Mouse (Mus musculus) heart, postnatal 0 days (tissue): Measurements from ENCODE around the gene Ric1. TPM values are rescaled to one million over a fixed set of nuclear protein-coding genes. Genes with fewer than 3 reads are reported as not detected.

ENCODE experiments used
- ATAC-seq: fragments of 200-750 bp; cut with Nextera tagmentation; 2 replicates; pipeline ENCODE4 v1.8.0; 2017; ENCODE audit warnings: low read depth, moderate number of reproducible peaks, moderate library complexity; ENCODE audit not compliant: insufficient read depth
- DNase-seq: peaks from one replicate; pipeline ENCODE4 v3.0.0-alpha.2; 2016; ENCODE audit warnings: low spot score
- H3K27ac ChIP-seq: fragments of 300-500 bp; sonication (generic); 2 replicates; pipeline ENCODE4 v1.5.1; 2014; ENCODE audit warnings: low read depth, mild to moderate bottlenecking
- H3K27me3 ChIP-seq: fragments of 300-500 bp; sonication (generic); 2 replicates; pipeline ENCODE4 v1.6.1; 2014; ENCODE audit warnings: low read length, mixed read lengths; ENCODE audit not compliant: control insufficient read depth, insufficient read depth
- H3K36me3 ChIP-seq: fragments of 300-500 bp; sonication (generic); replicated peaks from 2 replicates; pipeline ENCODE4 v1.6.1; 2014; ENCODE audit warnings: low read length, mixed read lengths; ENCODE audit not compliant: control insufficient read depth, insufficient read depth
- H3K4me1 ChIP-seq: fragments of 300-500 bp; sonication (generic); 2 replicates; pipeline ENCODE4 v1.6.1; 2014; ENCODE audit warnings: antibody characterized with exemption; ENCODE audit not compliant: control insufficient read depth, insufficient read depth
- H3K4me2 ChIP-seq: fragments of 300-500 bp; sonication (generic); 2 replicates; pipeline ENCODE4 v1.6.1; 2014; ENCODE audit warnings: low read depth, mild to moderate bottlenecking, low read length, moderate library complexity
- H3K4me3 ChIP-seq: fragments of 300-500 bp; sonication (generic); 2 replicates; pipeline ENCODE4 v1.5.1; 2014; ENCODE audit warnings: low read depth, low read length
- H3K9ac ChIP-seq: fragments of 300-500 bp; sonication (generic); replicated peaks from 2 replicates; pipeline ENCODE4 v1.6.1; 2014; ENCODE audit warnings: low read depth, low read length, mixed read lengths
- H3K9me3 ChIP-seq: fragments of 300-500 bp; sonication (generic); replicated peaks from 2 replicates; pipeline ENCODE4 v1.6.1; 2016; ENCODE audit warnings: low read length; ENCODE audit not compliant: control insufficient read depth
- CTCF ChIP-seq: IDR thresholded peaks from 2 replicates; pipeline ENCODE4 v1.5.1; 2016; ENCODE audit warnings: antibody characterized with exemption, control low read depth, low read depth
- EP300 ChIP-seq: IDR thresholded peaks from 2 replicates; pipeline ENCODE4 v1.6.1; 2016; ENCODE audit warnings: antibody characterized with exemption, low read depth
- WGBS: fragments of 180-500 bp; shearing (Covaris S2); extraction: QIAGEN DNeasy Blood & Tissue Kit; methylation state at CpG from one replicate; pipeline ENCODE4 v1.1.7; 2014; 5-methylcytosine and 5-hydroxymethylcytosine counted together
- polyA plus RNA-seq: library from polyadenylated mRNA; unstranded; fragments of >200 nt; fragmentation: Nextera tagmentation; extraction: Ambion mirVana; gene quantifications from 2 replicates; pipeline ENCODE4 v1.2.1, GENCODE M21; 2015
- total RNA-seq: library from RNA; depleted of rRNA; stranded (reverse); fragments of >200 nt; gene quantifications from 2 replicates; pipeline ENCODE4 v1.2.3, GENCODE M21; 2014; ENCODE audit warnings: low replicate concordance

Gene Ric1
- total and polyA plus RNA-seq, 2 experiments from 2014 or later, result 6.0 to 29.9 TPM

DNA sequence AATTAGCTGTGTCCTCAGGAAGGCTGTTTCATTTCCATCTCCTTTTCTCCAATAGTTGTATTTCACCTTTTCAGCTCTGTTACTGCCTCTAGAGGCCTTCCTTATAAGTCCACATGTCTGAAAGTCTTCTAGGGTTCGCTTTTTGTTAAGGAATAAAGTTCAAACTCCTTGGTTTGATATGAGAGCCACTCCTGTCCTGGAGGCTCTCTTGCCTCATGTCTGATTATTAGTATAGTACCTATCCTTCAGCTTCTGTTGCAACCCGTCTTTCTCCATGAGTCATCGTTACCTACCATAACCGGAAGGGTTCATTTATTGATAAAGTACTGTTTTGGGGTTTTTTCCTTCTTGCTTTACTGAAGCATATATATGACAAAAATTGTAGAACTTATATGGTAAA lies 5.2 kb downstream of the Ric1 start:
- H3K9ac ChIP-seq, result no peak overlapping the region
- H3K27ac ChIP-seq, result no peak overlapping the region
- no peaks in the 10 kb centered on the region for H3K36me3 ChIP-seq
- no peak overlapping the region for H3K4me3 ChIP-seq
- DNase-seq, result no peak
- H3K9me3 ChIP-seq, result no peaks in the 10 kb centered on the region
- TF ChIP-seq EP300 (no peak), CTCF (no peak)
- ATAC-seq, result no peak
- no peak overlapping the region for H3K4me2 ChIP-seq
- H3K27me3 ChIP-seq, result no peaks in the 10 kb centered on the region
- peaks cover 11% of the 10 kb centered on the region for H3K4me1 ChIP-seq
- 97% methylated on average over 4 of the region's 4 CpGs for WGBS

DNA sequence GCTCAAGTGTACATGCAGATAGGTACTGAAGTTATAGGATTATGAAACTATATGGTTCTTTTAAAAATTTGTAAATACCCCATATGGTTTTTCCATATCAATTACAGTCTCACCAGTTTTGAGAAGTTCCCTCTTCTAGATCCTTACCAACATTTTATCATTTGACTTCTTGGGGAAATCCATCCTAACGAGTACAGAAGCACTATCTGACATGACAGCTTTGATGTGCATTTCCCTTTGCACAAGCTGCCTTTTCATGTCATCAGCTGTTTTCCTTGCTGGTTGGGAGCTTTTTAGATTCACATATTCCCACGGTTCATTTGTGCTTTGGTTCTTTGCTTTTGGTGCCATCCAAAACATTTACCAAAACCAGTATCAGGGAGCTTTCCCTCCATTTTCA lies 6.5 kb downstream of the Ric1 start:
- Histone ChIP-seq H3K27me3 (no peaks in the 10 kb centered on the region), H3K4me2 (no peak overlapping the region), H3K9me3 (no peaks in the 10 kb centered on the region), H3K36me3 (0 out of 2 replicates have a peak, but pooled peaks cover 1% of the 10 kb centered on the region), H3K4me3 (no peak overlapping the region), H3K27ac (no peak overlapping the region), H3K4me1 (peaks cover 9% of the 10 kb centered on the region), H3K9ac (no peak overlapping the region)
- no peak for ATAC-seq
- 72% methylated on average over 2 of the region's 2 CpGs for WGBS
- no peak for DNase-seq
- TF ChIP-seq CTCF, result no peak
- no peak for TF ChIP-seq EP300

DNA sequence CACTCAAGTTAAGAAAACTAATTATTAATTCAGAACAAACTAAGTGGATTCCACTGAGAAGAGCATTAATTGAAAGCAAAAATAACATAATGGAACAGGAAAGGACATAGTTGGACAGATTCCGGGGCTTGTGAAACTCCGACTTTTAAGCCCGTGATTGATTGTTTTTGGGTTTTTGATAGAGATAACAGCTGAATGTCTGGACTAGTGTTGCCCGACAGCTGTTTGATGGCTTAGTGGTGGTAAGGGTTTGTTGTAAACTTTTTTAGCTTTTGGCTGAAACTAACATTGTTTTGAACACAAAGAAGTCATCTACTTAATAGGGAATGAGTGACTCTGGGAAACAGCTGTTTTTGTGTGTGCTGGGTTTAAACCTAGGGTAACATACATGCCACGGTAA lies 11.9 kb downstream of the Ric1 start:
- no peaks in the 10 kb centered on the region for H3K4me1 ChIP-seq
- no peak overlapping the region for H3K9ac ChIP-seq
- ATAC-seq (no peak), DNase-seq (no peak)
- H3K36me3 ChIP-seq, result peaks cover 14% of the 10 kb centered on the region
- WGBS, result 77% methylated on average over 5 of the region's 5 CpGs
- no peak overlapping the region for H3K4me3 ChIP-seq
- no peaks in the 10 kb centered on the region for H3K9me3 ChIP-seq
- no peaks in the 10 kb centered on the region for H3K27me3 ChIP-seq
- H3K4me2 ChIP-seq, result no peak overlapping the region
- no peak overlapping the region for H3K27ac ChIP-seq
- TF ChIP-seq EP300, result no peak
- TF ChIP-seq CTCF, result no peak

DNA sequence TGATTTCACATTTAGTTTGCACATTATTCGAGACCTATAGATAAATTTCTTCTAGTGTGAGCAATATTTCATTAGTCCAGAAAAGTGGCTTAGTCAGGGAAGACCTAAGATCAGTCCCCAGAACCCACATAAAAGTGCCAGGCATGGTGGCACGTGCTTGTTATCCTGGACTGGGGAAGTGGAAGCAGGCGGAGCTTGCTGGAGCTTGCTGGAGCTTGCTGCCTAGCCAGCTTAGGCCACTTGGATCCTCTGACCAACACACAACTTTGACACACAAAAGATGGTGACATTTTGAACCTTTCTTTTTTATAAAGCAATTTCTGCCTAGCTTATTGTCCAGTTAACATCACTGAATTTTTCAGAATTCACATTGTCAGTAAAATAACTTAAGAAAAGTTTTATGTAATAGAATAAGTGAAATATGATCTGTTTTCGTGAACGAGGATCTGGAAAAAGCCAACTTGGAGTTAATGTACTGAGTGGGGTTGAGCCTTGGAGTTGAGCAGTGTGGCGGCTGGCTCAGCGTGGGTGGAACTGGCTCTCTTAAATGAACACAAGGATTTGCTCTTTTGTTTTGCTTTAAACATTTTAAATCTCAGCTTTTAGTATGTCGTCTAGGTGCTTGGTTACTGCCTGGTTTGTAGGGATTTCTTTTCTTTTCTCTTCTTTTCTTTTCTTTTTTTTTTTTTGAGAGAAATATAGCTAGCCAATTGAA lies 20.3 kb downstream of the Ric1 start:
- Histone ChIP-seq H3K4me3 (no peak overlapping the region), H3K27me3 (no peaks in the 10 kb centered on the region), H3K9me3 (no peaks in the 10 kb centered on the region), H3K9ac (no peak overlapping the region), H3K36me3 (no peaks in the 10 kb centered on the region; the same call in 1 of the 2 replicates), H3K4me2 (no peak overlapping the region), H3K27ac (no peak overlapping the region), H3K4me1 (no peaks in the 10 kb centered on the region)
- 77% methylated on average over 8 of the region's 8 CpGs for WGBS
- ATAC-seq, result no peak
- TF ChIP-seq EP300 (no peak), CTCF (no peak)
- DNase-seq, result no peak

DNA sequence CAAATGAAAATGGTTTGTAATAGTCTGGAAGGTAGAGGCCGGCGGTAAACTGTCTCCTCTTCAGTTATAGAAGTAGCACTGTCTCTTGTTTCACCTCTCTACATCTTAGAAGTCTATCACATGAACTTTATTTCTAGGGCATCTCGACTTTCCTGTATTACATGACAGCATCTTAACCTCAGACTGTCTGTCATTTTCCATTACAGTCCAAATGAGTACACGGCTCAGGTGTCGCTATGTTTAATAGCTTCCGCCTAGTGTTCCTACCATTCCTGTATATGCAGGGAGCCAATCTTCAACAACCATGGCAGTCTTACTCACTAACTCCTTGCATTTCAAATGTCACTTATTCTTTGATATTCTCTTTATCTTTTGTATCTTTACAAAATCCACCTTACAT lies 21.9 kb downstream of the Ric1 start:
- whole genome bisulfite sequencing, result 95% methylated on average over 6 of the region's 6 CpGs
- no peak overlapping the region for H3K4me3 ChIP-seq
- no peak overlapping the region for H3K9ac ChIP-seq
- no peak overlapping the region for H3K4me2 ChIP-seq
- H3K9me3 ChIP-seq, result no peaks in the 10 kb centered on the region
- no peaks in the 10 kb centered on the region for H3K36me3 ChIP-seq
- no peaks in the 10 kb centered on the region for H3K27me3 ChIP-seq
- TF ChIP-seq CTCF (no peak), EP300 (no peak)
- DNase-seq (no peak), ATAC-seq (no peak)
- no peak overlapping the region for H3K27ac ChIP-seq
- H3K4me1 ChIP-seq, result no peaks in the 10 kb centered on the region

DNA sequence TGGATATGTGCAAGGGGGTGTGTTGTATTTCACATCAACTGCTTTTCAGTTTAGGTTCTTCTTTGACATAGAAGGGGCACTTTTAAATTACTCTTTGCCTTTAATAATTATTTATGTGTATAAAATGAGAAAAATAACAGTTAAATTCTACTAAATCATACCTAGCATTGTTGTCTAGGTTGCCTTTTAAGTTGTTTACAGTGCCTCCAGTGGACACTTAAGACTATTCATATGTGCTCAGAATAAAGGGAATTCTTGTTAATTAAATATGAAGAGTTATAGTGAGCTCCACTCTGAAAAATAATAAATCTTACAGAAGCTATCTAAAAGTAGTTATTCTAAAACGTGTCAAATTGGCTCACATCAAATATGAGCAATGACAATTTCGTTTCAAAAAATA lies 28.5 kb downstream of the Ric1 start:
- no peak overlapping the region for H3K4me2 ChIP-seq
- DNase-seq (no peak), ATAC-seq (no peak)
- H3K4me3 ChIP-seq, result no peak overlapping the region
- 90% methylated on average over 2 of the region's 2 CpGs for WGBS
- H3K27me3 ChIP-seq, result no peaks in the 10 kb centered on the region
- TF ChIP-seq EP300 (no peak), CTCF (no peak)
- no peak overlapping the region for H3K27ac ChIP-seq
- no peak overlapping the region for H3K9ac ChIP-seq
- no peaks in the 10 kb centered on the region for H3K9me3 ChIP-seq
- no peaks in the 10 kb centered on the region for H3K4me1 ChIP-seq
- H3K36me3 ChIP-seq, result no peaks in the 10 kb centered on the region
